Mouse (Mus musculus): Measurements from ENCODE around the gene Rtn4. TPM values are rescaled to one million over a fixed set of nuclear protein-coding genes. Genes with fewer than 3 reads are reported as not detected.
"Not testable (repeated sequence)": the region's sequence is repeated elsewhere in the genome, so short reads cannot be mapped to it uniquely, and the experiment has no call there.

The Rtn4 gene
- total and polyA plus RNA-seq, 3 experiments: 95.8 to 224 (median 168) TPM

DNA sequence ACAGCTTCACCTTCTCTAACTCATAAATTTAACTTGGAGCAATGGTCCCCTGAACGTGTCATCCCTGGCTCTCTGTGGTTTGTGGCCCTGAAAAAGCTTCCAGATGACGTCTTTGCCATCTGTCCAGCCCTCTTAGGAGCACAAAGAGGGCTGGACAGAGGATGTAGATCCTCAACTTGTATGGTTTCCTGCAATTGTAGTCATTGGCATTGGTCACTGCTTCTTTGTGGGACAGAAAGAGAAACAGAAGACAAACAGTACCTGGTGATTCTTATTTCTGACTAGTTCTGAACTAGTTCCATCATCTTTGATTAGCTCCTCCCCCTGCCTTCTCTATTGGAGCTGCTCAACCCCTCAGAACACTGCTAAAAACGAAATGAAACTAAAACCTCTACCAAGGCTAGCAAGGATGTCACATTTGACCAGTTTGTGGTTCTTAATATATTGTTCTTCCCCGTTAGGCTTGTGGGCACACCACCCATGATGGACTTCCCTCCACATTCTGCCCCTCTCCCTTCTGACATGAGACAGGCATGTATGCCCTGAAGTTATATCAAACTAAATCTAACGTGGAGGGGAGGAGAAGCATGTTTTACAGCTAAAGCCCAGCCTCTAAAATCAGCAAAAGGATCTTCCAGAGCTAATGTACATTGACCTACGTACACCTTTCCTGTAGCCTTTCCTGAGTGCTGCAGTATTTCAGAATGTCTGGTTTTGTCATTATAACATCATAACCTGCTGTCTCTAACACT is 45.0 kb upstream of the Rtn4 start (continued):
- TF ChIP-seq BHLHE40 (IDR thresholded peaks at IDR 0.05; ENCODE audit: low read depth, low read length) (peak; percentile 63), EP300 (IDR thresholded peaks at IDR 0.05; ENCODE audit: low read length) (peak; percentile 58), ZKSCAN1 (IDR thresholded peaks at IDR 0.05; ENCODE audit: borderline replicate concordance, low read depth, low read length) (no peak), USF1 (IDR thresholded peaks at IDR 0.05; ENCODE audit: low read depth, low read length) (no peak), ETS1 (conservative IDR thresholded peaks at IDR 0.05; ENCODE audit: low read depth, low read length) (peak; percentile 59), UBTF (IDR thresholded peaks at IDR 0.05; ENCODE audit: low read depth, low read length) (no peak), HCFC1 (IDR thresholded peaks at IDR 0.05; ENCODE audit: low read depth, low read length) (no peak), RCOR1 (conservative IDR thresholded peaks at IDR 0.05; ENCODE audit: low read depth, low read length) (no peak)

- DNase-seq (ENCODE audit: extremely low read depth); H3K27ac ChIP-seq (ENCODE audit: insufficient read depth, low read depth); H3K4me2 ChIP-seq (ENCODE audit: insufficient read depth, low read depth, poor library complexity, severe bottlenecking); H3K4me3 ChIP-seq (replicated peaks in 1 of 3; ENCODE audit: low read depth in 2 of 3, low read length in 2 of 3, poor library complexity in 1 of 3); H3K27me3 ChIP-seq (replicated peaks); H3K36me3 ChIP-seq (replicated peaks in 1 of 2; ENCODE audit: control insufficient read depth in 1 of 2, insufficient read depth in 1 of 2, low read length in 1 of 2); in situ Hi-C loops (cut with MboI; ENCODE audit: low pct_ligation_motif_present, low pct_unique_long_range_greater_than_20kb, low sequenced_read_pairs); H3K9ac ChIP-seq (ENCODE audit: insufficient read depth, low read depth); H3K79me2 ChIP-seq (replicated peaks; ENCODE audit: control insufficient read depth, extremely low read depth, insufficient read depth, poor library complexity, severe bottlenecking); dilution Hi-C loops (cut with MboI; ENCODE audit: extremely low pct_ligation_motif_present, extremely low pct_unique_long_range_greater_than_20kb, low sequenced_read_pairs): not testable (repeated sequence)
- peaks cover 0 to 30% of the 10 kb centered on the region in 2 experiments; a peak in 3 of 4 replicates for H3K4me1 ChIP-seq (ENCODE audit: control insufficient read depth in 1 of 2, insufficient read depth in 2 of 2)
- peaks cover 17% of the 10 kb centered on the region for H3K9me3 ChIP-seq (replicated peaks; ENCODE audit: low read length)
These were observed 37.4 kb upstream of the Rtn4 start for GRCm38 (mm10) chr11:29655381-29655780.

GRCm38 (mm10) chr11:29660740-29661139 is 32.0 kb upstream of the Rtn4 start:
- Histone ChIP-seq H3K79me2 (replicated peaks; ENCODE audit: control insufficient read depth, extremely low read depth, insufficient read depth, poor library complexity, severe bottlenecking) (no peaks in the 10 kb centered on the region), H3K4me3 (replicated peaks in 1 of 3; ENCODE audit: low read depth in 2 of 3, low read length in 2 of 3, poor library complexity in 1 of 3) (no peak overlapping the region), H3K9ac (ENCODE audit: insufficient read depth, low read depth) (no peak overlapping the region), H3K36me3 (replicated peaks in 1 of 2; ENCODE audit: control insufficient read depth in 1 of 2, insufficient read depth in 1 of 2, low read length in 1 of 2) (no peaks in the 10 kb centered on the region), H3K4me2 (ENCODE audit: insufficient read depth, low read depth, poor library complexity, severe bottlenecking) (no peak overlapping the region), H3K27ac (ENCODE audit: insufficient read depth, low read depth) (no peak overlapping the region), H3K9me3 (replicated peaks; ENCODE audit: low read length) (peaks cover 16% of the 10 kb centered on the region), H3K4me1 (ENCODE audit: control insufficient read depth in 1 of 2, insufficient read depth in 2 of 2) (peaks cover 0 to 9% of the 10 kb centered on the region in 2 experiments; a peak in 1 of 4 replicates), H3K27me3 (replicated peaks) (no peaks in the 10 kb centered on the region)
- TF ChIP-seq IRF4 (IDR thresholded peaks at IDR 0.05; ENCODE audit: low read depth, low read length) (no peak), ZMIZ1 (IDR thresholded peaks at IDR 0.05; ENCODE audit: low read depth, low read length) (no peak), HCFC1 (IDR thresholded peaks at IDR 0.05; ENCODE audit: low read depth, low read length) (no peak), NRF1 (IDR thresholded peaks at IDR 0.05; ENCODE audit: low read depth, low read length) (no peak), POLR2AphosphoS2 (IDR thresholded peaks at IDR 0.05; ENCODE audit: low read depth, low read length) (no peak), ZKSCAN1 (IDR thresholded peaks at IDR 0.05; ENCODE audit: borderline replicate concordance, low read depth, low read length) (no peak), TBP (conservative IDR thresholded peaks at IDR 0.05; ENCODE audit: low read depth, low read length) (no peak), MAZ (IDR thresholded peaks at IDR 0.05; ENCODE audit: low read depth, low read length) (no peak), POLR2A (IDR thresholded peaks at IDR 0.05; ENCODE audit: low read depth, low read length) (no peak), SIN3A (IDR thresholded peaks at IDR 0.05; ENCODE audit: low read length) (no peak), MYC (IDR thresholded peaks at IDR 0.05; ENCODE audit: low read depth, low read length) (no peak), GABPA (IDR thresholded peaks at IDR 0.05; ENCODE audit: insufficient replicate concordance, low read depth, low read length) (no peak), CHD2 (IDR thresholded peaks at IDR 0.05; ENCODE audit: low read length) (no peak), USF2 (conservative IDR thresholded peaks at IDR 0.05; ENCODE audit: low read depth, low read length) (no peak), ZNF384 (IDR thresholded peaks at IDR 0.05; ENCODE audit: low read depth, low read length) (no peak)
- in situ Hi-C loops (cut with MboI; ENCODE audit: low pct_ligation_motif_present, low pct_unique_long_range_greater_than_20kb, low sequenced_read_pairs): no loop called here
- dilution Hi-C loops (cut with MboI; ENCODE audit: extremely low pct_ligation_motif_present, extremely low pct_unique_long_range_greater_than_20kb, low sequenced_read_pairs): no loop called here
- DNase-seq (ENCODE audit: extremely low read depth): no peak
